Mouse (Mus musculus): ENCODE results near the gene Wasf2. TPM values are rescaled to one million over a fixed set of nuclear protein-coding genes. Genes with fewer than 3 reads are reported as not detected.

Wasf2 gene
- polyA plus RNA-seq, 1 experiment, result 16.3 TPM

- no peak for DNase-seq (ENCODE audit: extremely low spot score in 1 of 2, low spot score in 1 of 2)
Observed at GRCm38 (mm10) chr4:133226073-133226472, 95.8 kb downstream of the Wasf2 start.

- no peak for DNase-seq (ENCODE audit: extremely low spot score in 1 of 2, low spot score in 1 of 2)
Observed at GRCm38 (mm10) chr4:133227636-133228035, 97.3 kb downstream of the Wasf2 start.

- no peak for DNase-seq (ENCODE audit: extremely low spot score in 1 of 2, low spot score in 1 of 2)
Observed at GRCm38 (mm10) chr4:133229582-133229981, 99.3 kb downstream of the Wasf2 start.

GRCm38 (mm10) chr4:133233285-133233976, 103.1 kb downstream of the Wasf2 start:
- peak in 1 of 2 experiments; percentile 51 for DNase-seq (ENCODE audit: extremely low spot score in 1 of 2, low spot score in 1 of 2)

- no peak for DNase-seq (ENCODE audit: extremely low spot score in 1 of 2, low spot score in 1 of 2)
Observed at GRCm38 (mm10) chr4:133234771-133235170, 104.5 kb downstream of the Wasf2 start.

GRCm38 (mm10) chr4:133235415-133235814, 105.1 kb downstream of the Wasf2 start:
- DNase-seq (ENCODE audit: extremely low spot score in 1 of 2, low spot score in 1 of 2), result no peak

GRCm38 (mm10) chr4:133237911-133238310, 107.6 kb downstream of the Wasf2 start:
- DNase-seq (ENCODE audit: extremely low spot score in 1 of 2, low spot score in 1 of 2), result no peak

GRCm38 (mm10) chr4:133240490-133240921, 110.2 kb downstream of the Wasf2 start, which contains the start of gene Map3k6:
Gene Map3k6, plus strand, starts transcription at chr4:133240818.
- no peak for DNase-seq (ENCODE audit: extremely low spot score in 1 of 2, low spot score in 1 of 2)

- peak; percentile 61 to 91 for DNase-seq (ENCODE audit: extremely low spot score in 1 of 2, low spot score in 1 of 2)
Observed at GRCm38 (mm10) chr4:133240934-133241908, 110.9 kb downstream of the Wasf2 start.

GRCm38 (mm10) chr4:133241910-133242309, 111.6 kb downstream of the Wasf2 start:
- DNase-seq (ENCODE audit: extremely low spot score in 1 of 2, low spot score in 1 of 2), result no peak

GRCm38 (mm10) chr4:133242710-133243109, 112.4 kb downstream of the Wasf2 start:
- no peak for DNase-seq (ENCODE audit: extremely low spot score in 1 of 2, low spot score in 1 of 2)

GRCm38 (mm10) chr4:133243538-133243937, 113.2 kb downstream of the Wasf2 start:
- DNase-seq (ENCODE audit: extremely low spot score in 1 of 2, low spot score in 1 of 2), result no peak

- no peak for DNase-seq (ENCODE audit: extremely low spot score in 1 of 2, low spot score in 1 of 2)
Observed at GRCm38 (mm10) chr4:133244289-133244688, 114.0 kb downstream of the Wasf2 start.

- DNase-seq (ENCODE audit: extremely low spot score in 1 of 2, low spot score in 1 of 2), result no peak
Observed at GRCm38 (mm10) chr4:133247072-133247471, 116.8 kb downstream of the Wasf2 start.

- DNase-seq (ENCODE audit: extremely low spot score in 1 of 2, low spot score in 1 of 2), result no peak
Observed at GRCm38 (mm10) chr4:133247806-133248449, 117.6 kb downstream of the Wasf2 start.

Other genes starting within 250 kb of the Wasf2 start
- gene Stx12, start 246.0 kb upstream of the Wasf2 start, polyA plus RNA-seq (2012; rRNA removed), result 101 and 110 TPM in 2 replicates
- gene Fam76a, start 207.9 kb upstream of the Wasf2 start, polyA plus RNA-seq (2012; rRNA removed), result 33.3 and 38.7 TPM in 2 replicates
- gene Fgr, start 156.4 kb upstream of the Wasf2 start, polyA plus RNA-seq (2012; rRNA removed), result 0.18 and 0.19 TPM in 2 replicates
- gene Ahdc1, start 119.2 kb upstream of the Wasf2 start, polyA plus RNA-seq (2012; rRNA removed), result 28.5 and 28.6 TPM in 2 replicates
- gene Cd164l2, start 81.6 kb downstream of the Wasf2 start, polyA plus RNA-seq (2012; rRNA removed), result 8.1 and 9.9 TPM in 2 replicates
- 8.9 and 14.7 TPM in 2 replicates for gene Gpr3, start 82.0 kb downstream of the Wasf2 start, polyA plus RNA-seq (2012; rRNA removed)
- gene Map3k6, start 110.3 kb downstream of the Wasf2 start, polyA plus RNA-seq (2012; rRNA removed), result 3.9 and 4.0 TPM in 2 replicates
- gene Sytl1, start 132.6 kb downstream of the Wasf2 start, polyA plus RNA-seq (2012; rRNA removed), result 1.2 and 1.6 TPM in 2 replicates
- gene Tmem222, start 147.3 kb downstream of the Wasf2 start, polyA plus RNA-seq (2012; rRNA removed), result 152 and 156 TPM in 2 replicates
- gene Wdtc1, start 223.0 kb downstream of the Wasf2 start, polyA plus RNA-seq (2012; rRNA removed), result 43.0 and 46.2 TPM in 2 replicates
- 43.5 and 43.9 TPM in 2 replicates for gene Slc9a1, start 239.2 kb downstream of the Wasf2 start, polyA plus RNA-seq (2012; rRNA removed)